Mouse (Mus musculus) G1E (cell line): ENCODE results near the gene Taok2. TPM values are rescaled to one million over a fixed set of nuclear protein-coding genes. Genes with fewer than 3 reads are reported as not detected.

Source experiments
- ATAC-seq: 2 replicates; pipeline ENCODE4 v1.8.0; 2016; ENCODE audit warnings: mild to moderate bottlenecking; ENCODE audit not compliant: insufficient number of reproducible peaks, poor library complexity, low FRiP score, severe bottlenecking; ENCODE audit errors: extremely low read depth
- DNase-seq: peaks from one replicate; pipeline ENCODE4 v3.0.0; 2012; ENCODE audit warnings: low spot score
- H3K27me3 ChIP-seq: 2 replicates; pipeline ENCODE4 v1.6.1; 2012; ENCODE audit warnings: mild to moderate bottlenecking, low read length, inconsistent platforms; ENCODE audit not compliant: insufficient read depth
- H3K36me3 ChIP-seq: replicated peaks from 2 replicates; pipeline ENCODE3; 2012; ENCODE audit warnings: mild to moderate bottlenecking, inconsistent platforms
- H3K4me1 ChIP-seq: 2 replicates; pipeline ENCODE4 v1.6.1; 2012; ENCODE audit warnings: low read depth, low read length, inconsistent platforms, mixed read lengths; ENCODE audit not compliant: insufficient read depth
- H3K4me3 ChIP-seq: 2 replicates; pipeline ENCODE4 v1.5.1; 2012; ENCODE audit warnings: low read depth, mild to moderate bottlenecking, inconsistent platforms, low read length, moderate library complexity, mixed read lengths
- H3K9me3 ChIP-seq: replicated peaks from 2 replicates; pipeline ENCODE4 v1.6.1; 2012; ENCODE audit warnings: inconsistent platforms
- CTCF ChIP-seq: IDR thresholded peaks from 2 replicates; pipeline ENCODE4 v1.5.1; 2012; ENCODE audit warnings: low read depth, low read length, inconsistent platforms, mixed read lengths
- GATA1 ChIP-seq: IDR thresholded peaks from 2 replicates; pipeline ENCODE4 v1.6.1; 2012; ENCODE audit warnings: borderline replicate concordance, low read length, inconsistent platforms, mixed read lengths
- GATA2 ChIP-seq: IDR thresholded peaks from 2 replicates; pipeline ENCODE4 v1.6.1; 2012; ENCODE audit warnings: low read depth, low read length, inconsistent platforms, borderline replicate concordance
- POLR2AphosphoS5 ChIP-seq: IDR thresholded peaks from 2 replicates; pipeline ENCODE4 v1.6.1; 2012; ENCODE audit warnings: low read depth, low read length, inconsistent platforms; ENCODE audit not compliant: insufficient replicate concordance
- TAL1 ChIP-seq: conservative IDR thresholded peaks from 2 replicates; pipeline ENCODE4 v1.6.1; 2012; ENCODE audit warnings: low read depth, low read length, inconsistent platforms, mixed read lengths
- polyA plus RNA-seq: library from polyadenylated mRNA; stranded (reverse); fragments of >175 nt; gene quantifications from 2 replicates; pipeline ENCODE4 v1.2.3, GENCODE M21; 2012
- total RNA-seq, 2 experiments: library from RNA; stranded (forward) in 1 of 2; stranded (reverse) in 1 of 2; fragments of 200-1000 nt in 1 of 2; fragments of >200 nt in 1 of 2; fragmentation: Nextera tagmentation in 1 of 2; gene quantifications; 2 replicates each; pipeline ENCODE4 v1.2.3; 2014 to 2017

The Taok2 gene
- total and polyA plus RNA-seq, 3 experiments = 36.2 to 181 (median 53.6) TPM

- Histone ChIP-seq H3K9me3 (no peaks in the 10 kb centered on the region), H3K36me3 (no peaks in the 10 kb centered on the region), H3K4me1 (no peaks in the 10 kb centered on the region), H3K4me3 (no peak overlapping the region), H3K27me3 (peaks cover 63% of the 10 kb centered on the region)
- ATAC-seq (no peak), DNase-seq (no peak)
- TF ChIP-seq TAL1 (no peak), CTCF (no peak), GATA2 (no peak), GATA1 (no peak), POLR2AphosphoS5 (no peak)
These were observed 68.7 kb downstream of the Taok2 start for GRCm38 (mm10) chr7:126815726-126816222.

Other genes with a start within 250 kb of the Taok2 start
Only the 20 nearest of the 31 such genes appear.
- 66.4 and 91.6 TPM in 2 replicates for gene Mapk3, start 125.1 kb downstream of the Taok2 start, total RNA-seq (2014; fragmentation: Nextera tagmentation)
- gene Mapk3, start 125.1 kb downstream of the Taok2 start, total RNA-seq (2017) = 18.2 and 18.4 TPM in 2 replicates
- 65.1 and 68.8 TPM in 2 replicates for gene Mapk3, start 125.1 kb downstream of the Taok2 start, polyA plus RNA-seq
- gene Gdpd3, start 118.4 kb downstream of the Taok2 start, total RNA-seq (2014; fragmentation: Nextera tagmentation) = 28.9 and 29.9 TPM in 2 replicates
- gene Gdpd3, start 118.4 kb downstream of the Taok2 start, total RNA-seq (2017) = 15.4 and 17.9 TPM in 2 replicates
- gene Gdpd3, start 118.4 kb downstream of the Taok2 start, polyA plus RNA-seq = 4.9 and 6.1 TPM in 2 replicates
- gene Ypel3, start 107.7 kb downstream of the Taok2 start, total RNA-seq (2014; fragmentation: Nextera tagmentation) = 41.6 and 86.7 TPM in 2 replicates
- gene Ypel3, start 107.7 kb downstream of the Taok2 start, total RNA-seq (2017) = 20.2 and 23.1 TPM in 2 replicates
- gene Ypel3, start 107.7 kb downstream of the Taok2 start, polyA plus RNA-seq = 78.1 and 78.3 TPM in 2 replicates
- 2.5 and 8.4 TPM in 2 replicates for gene Tbx6, start 103.2 kb downstream of the Taok2 start, total RNA-seq (2014; fragmentation: Nextera tagmentation)
- gene Tbx6, start 103.2 kb downstream of the Taok2 start, total RNA-seq (2017) = 0.11 and 0.29 TPM in 2 replicates
- 0.85 and 1.1 TPM in 2 replicates for gene Tbx6, start 103.2 kb downstream of the Taok2 start, polyA plus RNA-seq
- gene Ppp4c, start 92.2 kb downstream of the Taok2 start, total RNA-seq (2014; fragmentation: Nextera tagmentation) = 126 and 176 TPM in 2 replicates
- gene Ppp4c, start 92.2 kb downstream of the Taok2 start, total RNA-seq (2017) = 186 and 199 TPM in 2 replicates
- 169 and 192 TPM in 2 replicates for gene Ppp4c, start 92.2 kb downstream of the Taok2 start, polyA plus RNA-seq
- gene Fam57b, start 87.0 kb downstream of the Taok2 start, total RNA-seq (2014; fragmentation: Nextera tagmentation) = not detected in 2 replicates
- gene Fam57b, start 87.0 kb downstream of the Taok2 start, total RNA-seq (2017) = 0.05 TPM in 1 of 2 replicates, not detected in the other
- gene Fam57b, start 87.0 kb downstream of the Taok2 start, polyA plus RNA-seq = 0.02 and 0.06 TPM in 2 replicates
- gene 4930451I11Rik, start 53.1 kb downstream of the Taok2 start, total RNA-seq (2014; fragmentation: Nextera tagmentation) = not detected in 2 replicates
- gene 4930451I11Rik, start 53.1 kb downstream of the Taok2 start, total RNA-seq (2017) = not detected in 2 replicates
- gene 4930451I11Rik, start 53.1 kb downstream of the Taok2 start, polyA plus RNA-seq = not detected in 2 replicates
- not detected in 2 replicates for gene Doc2a, start 37.3 kb downstream of the Taok2 start, total RNA-seq (2014; fragmentation: Nextera tagmentation)
- gene Doc2a, start 37.3 kb downstream of the Taok2 start, total RNA-seq (2017) = 0.11 and 0.23 TPM in 2 replicates
- not detected in 2 replicates for gene Doc2a, start 37.3 kb downstream of the Taok2 start, polyA plus RNA-seq
- 46.8 and 53.2 TPM in 2 replicates for gene Hirip3, start 22.7 kb downstream of the Taok2 start, total RNA-seq (2014; fragmentation: Nextera tagmentation)
- gene Hirip3, start 22.7 kb downstream of the Taok2 start, total RNA-seq (2017) = 90.4 and 115 TPM in 2 replicates
- 158 and 159 TPM in 2 replicates for gene Hirip3, start 22.7 kb downstream of the Taok2 start, polyA plus RNA-seq
- gene Ino80e, start 22.3 kb downstream of the Taok2 start, total RNA-seq (2014; fragmentation: Nextera tagmentation) = 106 and 136 TPM in 2 replicates
- 50.7 and 60.3 TPM in 2 replicates for gene Ino80e, start 22.3 kb downstream of the Taok2 start, total RNA-seq (2017)
- 893 and 1,187 TPM in 2 replicates for gene Ino80e, start 22.3 kb downstream of the Taok2 start, polyA plus RNA-seq
- gene Tmem219, start 38.2 kb upstream of the Taok2 start, total RNA-seq (2014; fragmentation: Nextera tagmentation) = 33.6 and 38.7 TPM in 2 replicates
- 32.9 and 42.2 TPM in 2 replicates for gene Tmem219, start 38.2 kb upstream of the Taok2 start, total RNA-seq (2017)
- gene Tmem219, start 38.2 kb upstream of the Taok2 start, polyA plus RNA-seq = 66.6 and 86.4 TPM in 2 replicates
- gene Kctd13, start 44.2 kb upstream of the Taok2 start, total RNA-seq (2014; fragmentation: Nextera tagmentation) = 22.4 and 25.3 TPM in 2 replicates
- gene Kctd13, start 44.2 kb upstream of the Taok2 start, total RNA-seq (2017) = 6.2 and 8.6 TPM in 2 replicates
- gene Kctd13, start 44.2 kb upstream of the Taok2 start, polyA plus RNA-seq = 23.4 and 30.7 TPM in 2 replicates
- gene Asphd1, start 64.9 kb upstream of the Taok2 start, total RNA-seq (2014; fragmentation: Nextera tagmentation) = not detected in 2 replicates
- gene Asphd1, start 64.9 kb upstream of the Taok2 start, total RNA-seq (2017) = not detected in 2 replicates
- gene Asphd1, start 64.9 kb upstream of the Taok2 start, polyA plus RNA-seq = not detected in 2 replicates
- gene Sez6l2, start 65.9 kb upstream of the Taok2 start, total RNA-seq (2014; fragmentation: Nextera tagmentation) = 4.2 and 8.0 TPM in 2 replicates
- gene Sez6l2, start 65.9 kb upstream of the Taok2 start, total RNA-seq (2017) = 0.22 and 0.46 TPM in 2 replicates
- 0.32 and 0.34 TPM in 2 replicates for gene Sez6l2, start 65.9 kb upstream of the Taok2 start, polyA plus RNA-seq
- gene Cdipt, start 91.2 kb upstream of the Taok2 start, total RNA-seq (2014; fragmentation: Nextera tagmentation) = 37.5 and 44.6 TPM in 2 replicates
- 62.0 and 63.8 TPM in 2 replicates for gene Cdipt, start 91.2 kb upstream of the Taok2 start, total RNA-seq (2017)
- 91.2 and 108 TPM in 2 replicates for gene Cdipt, start 91.2 kb upstream of the Taok2 start, polyA plus RNA-seq
- gene Cdiptos, start 91.4 kb upstream of the Taok2 start, total RNA-seq (2014; fragmentation: Nextera tagmentation) = 2.0 TPM in 1 of 2 replicates, not detected in the other
- gene Cdiptos, start 91.4 kb upstream of the Taok2 start, total RNA-seq (2017) = 0.55 and 1.2 TPM in 2 replicates
- 0.07 and 0.18 TPM in 2 replicates for gene Cdiptos, start 91.4 kb upstream of the Taok2 start, polyA plus RNA-seq
- 5.9 and 10.6 TPM in 2 replicates for gene Mvp, start 129.9 kb upstream of the Taok2 start, total RNA-seq (2014; fragmentation: Nextera tagmentation)
- gene Mvp, start 129.9 kb upstream of the Taok2 start, total RNA-seq (2017) = 22.8 and 28.0 TPM in 2 replicates
- 13.7 and 13.9 TPM in 2 replicates for gene Mvp, start 129.9 kb upstream of the Taok2 start, polyA plus RNA-seq
- gene Pagr1b, start 131.8 kb upstream of the Taok2 start, total RNA-seq (2014; fragmentation: Nextera tagmentation) = not detected in 2 replicates
- gene Pagr1b, start 131.8 kb upstream of the Taok2 start, total RNA-seq (2017) = 1.0 TPM in 1 of 2 replicates, not detected in the other
- 4.6 and 6.2 TPM in 2 replicates for gene Pagr1b, start 131.8 kb upstream of the Taok2 start, polyA plus RNA-seq
- 36.2 and 40.1 TPM in 2 replicates for gene Pagr1a, start 132.6 kb upstream of the Taok2 start, total RNA-seq (2014; fragmentation: Nextera tagmentation)
- gene Pagr1a, start 132.6 kb upstream of the Taok2 start, total RNA-seq (2017) = 46.5 and 51.2 TPM in 2 replicates
- gene Pagr1a, start 132.6 kb upstream of the Taok2 start, polyA plus RNA-seq = 30.4 and 56.1 TPM in 2 replicates
- 21.4 and 35.9 TPM in 2 replicates for gene Gm42742, start 136.4 kb upstream of the Taok2 start, total RNA-seq (2014; fragmentation: Nextera tagmentation)
- 0.93 and 9.2 TPM in 2 replicates for gene Gm42742, start 136.4 kb upstream of the Taok2 start, total RNA-seq (2017)
- 128 and 159 TPM in 2 replicates for gene Gm42742, start 136.4 kb upstream of the Taok2 start, polyA plus RNA-seq